Comparison of ENCODE assay signal across 10 mouse cellular contexts in genomic region chr7:145173116-145173515, GRCm38 (mm10). TPM values are rescaled to one million over a fixed set of nuclear protein-coding genes. Genes with fewer than 3 reads are reported as not detected.
DNase-seq lines count a peak whose midpoint lies in the region; ATAC-seq and TF ChIP-seq lines count a peak whose summit lies in the region.
"Had no signal": no experiment of that assay in that cellular context is flagged by ENCODE, and none has a peak within 500 bp of the region (broad histone marks: within the 10 kb centered on the region; RNA-seq: fewer than 3 reads in every experiment).

No protein-coding gene starts in this region.

- WGBS in lung, embryonic 14.5 days: 18% methylated on average over 12 of the region's 12 CpGs
- 10% methylated on average over 12 of the region's 12 CpGs for WGBS in embryonic facial prominence, embryonic 13.5 days
- WGBS in limb, embryonic 10.5 days: 12% methylated on average over 12 of the region's 12 CpGs
- WGBS in stomach, embryonic 15.5 days: 19% methylated on average over 12 of the region's 12 CpGs

- no peaks in the 10 kb centered on the region for H3K9me3 ChIP-seq in lung, embryonic 14.5 days (ENCODE audit: low read depth, low read length)
- no peaks in the 10 kb centered on the region for H3K9me3 ChIP-seq in embryonic facial prominence, embryonic 13.5 days
- no peaks in the 10 kb centered on the region for H3K9me3 ChIP-seq in limb, embryonic 10.5 days (replicated peaks)
- H3K9me3 ChIP-seq in stomach, embryonic 15.5 days: no peaks in the 10 kb centered on the region

- TF ChIP-seq CTCF in lung, embryonic 14.5 days (IDR thresholded peaks at IDR 0.05; ENCODE audit: low read depth): no peak

- peaks cover 3% of the 10 kb centered on the region; the same call in 1 of the 2 replicates for H3K4me1 ChIP-seq in lung, embryonic 14.5 days (ENCODE audit: insufficient read depth)
- H3K4me1 ChIP-seq in embryonic facial prominence, embryonic 13.5 days: peaks cover 21% of the 10 kb centered on the region
- H3K4me1 ChIP-seq in limb, embryonic 10.5 days: peaks cover 38% of the 10 kb centered on the region
- peaks cover 4% of the 10 kb centered on the region; the same call in 1 of the 2 replicates for H3K4me1 ChIP-seq in stomach, embryonic 15.5 days

- no peaks in the 10 kb centered on the region for H3K27me3 ChIP-seq in lung, embryonic 14.5 days (ENCODE audit: insufficient read depth, low read length)
- H3K27me3 ChIP-seq in embryonic facial prominence, embryonic 13.5 days: no peaks in the 10 kb centered on the region
- 0 out of 2 replicates have a peak, but pooled peaks cover 12% of the 10 kb centered on the region for H3K27me3 ChIP-seq in limb, embryonic 10.5 days (ENCODE audit: low read depth, poor library complexity, severe bottlenecking)
- H3K27me3 ChIP-seq in stomach, embryonic 15.5 days (replicated peaks): no peaks in the 10 kb centered on the region
- H3K27me3 ChIP-seq: Patski had no signal

- H3K9ac ChIP-seq in lung, embryonic 14.5 days: no peak overlapping the region
- H3K9ac ChIP-seq in embryonic facial prominence, embryonic 13.5 days: no peak overlapping the region
- H3K9ac ChIP-seq in stomach, embryonic 15.5 days: no peak overlapping the region

- no peak overlapping the region for H3K4me3 ChIP-seq in lung, embryonic 14.5 days (ENCODE audit: low read depth, low read length)
- H3K4me3 ChIP-seq in embryonic facial prominence, embryonic 13.5 days: no peak overlapping the region
- no peak overlapping the region for H3K4me3 ChIP-seq in limb, embryonic 10.5 days
- H3K4me3 ChIP-seq in stomach, embryonic 15.5 days (replicated peaks): no peak overlapping the region

- peak; percentile 47 for DNase-seq in lung, embryonic 14.5 days
- DNase-seq in lung, adult 18-20 months: no peak
- no peak for DNase-seq in limb, embryonic 10.5 days (ENCODE audit: low spot score)
- no peak for DNase-seq in ovary, adult 18-20 months (ENCODE audit: low spot score)
- no peak for DNase-seq in liver
- DNase-seq: cerebellum, adult 8-10 months had no signal

- H3K36me3 ChIP-seq in lung, embryonic 14.5 days (ENCODE audit: insufficient read depth): no peaks in the 10 kb centered on the region
- no peaks in the 10 kb centered on the region for H3K36me3 ChIP-seq in embryonic facial prominence, embryonic 13.5 days
- H3K36me3 ChIP-seq in limb, embryonic 10.5 days: no peaks in the 10 kb centered on the region
- H3K36me3 ChIP-seq in stomach, embryonic 15.5 days: no peaks in the 10 kb centered on the region

- 0 out of 2 replicates have a peak overlapping the region, but pooled peaks have one; percentile 12 for H3K4me2 ChIP-seq in lung, embryonic 14.5 days
- peak overlapping the region; percentile 32; the same call in 1 of the 2 replicates for H3K4me2 ChIP-seq in embryonic facial prominence, embryonic 13.5 days
- H3K4me2 ChIP-seq in stomach, embryonic 15.5 days: 0 out of 2 replicates have a peak overlapping the region, but pooled peaks have one; percentile 7

- peak; percentile 80 for ATAC-seq in lung, embryonic 14.5 days (ENCODE audit: insufficient read depth)
- ATAC-seq in embryonic facial prominence, embryonic 13.5 days (ENCODE audit: insufficient number of reproducible peaks, insufficient read depth, low FRiP score, low TSS enrichment, low read depth): no peak
- ATAC-seq in stomach, embryonic 15.5 days (ENCODE audit: insufficient read depth, low FRiP score, low read depth): no peak
- no peak for ATAC-seq in CD4-positive, CD25-positive, alpha-beta regulatory T cell, adult 4 months
- ATAC-seq: Patski had no signal

- H3K27ac ChIP-seq in lung, embryonic 14.5 days (ENCODE audit: low read depth): no peak overlapping the region; the same call in 1 of the 2 replicates
- no peak overlapping the region for H3K27ac ChIP-seq in embryonic facial prominence, embryonic 13.5 days
- peak overlapping the region; percentile 76 for H3K27ac ChIP-seq in limb, embryonic 10.5 days
- no peak overlapping the region for H3K27ac ChIP-seq in stomach, embryonic 15.5 days

RNA-seq across cellular contexts. Expression of gene 1810010D01Rik, which starts 34.8 kb away (rescaled TPM):
- polyA plus RNA-seq in lung, embryonic 14.5 days (2014; fragmentation: Nextera tagmentation; extraction: Ambion mirVana): 0.58 and 0.93 TPM in 2 replicates
- 0.44 and 0.84 TPM in 2 replicates for polyA plus RNA-seq in embryonic facial prominence, embryonic 13.5 days (2015; fragmentation: Nextera tagmentation; extraction: Ambion mirVana)
- 0.33 TPM in 1 of 2 replicates, not detected in the other for polyA plus RNA-seq in limb, embryonic 10.5 days (2016; fragmentation: Nextera tagmentation; extraction: Ambion mirVana)
- polyA plus RNA-seq in stomach, embryonic 15.5 days (2015; fragmentation: Nextera tagmentation; extraction: Ambion mirVana): 0.94 and 0.95 TPM in 2 replicates
- polyA plus RNA-seq in CD4-positive, CD25-positive, alpha-beta regulatory T cell, adult 4 months (2017; shearing (Covaris generic)): not detected
- polyA plus RNA-seq: Patski had no signal
